Mouse (Mus musculus) lung, postnatal 0 days (tissue): ENCODE measurements at regions not wholly inside any gene's neighbourhood (a gene's known extent, or its start where the extent isn't known, plus 50 kb on each side); places are given as distances from the start of the nearest gene placed in this dataset.

Experiments used
- ATAC-seq: fragments of 200-750 bp; cut with Nextera tagmentation; 2 replicates; pipeline ENCODE4 v1.8.0; 2017; ENCODE audit warnings: moderate library complexity
- DNase-seq: peaks from one replicate; pipeline ENCODE4 v3.0.0-alpha.2; 2016; ENCODE audit warnings: low spot score
- H3K27ac ChIP-seq: fragments of 300-500 bp; sonication (generic); 2 replicates; pipeline ENCODE4 v1.5.1; 2014; ENCODE audit warnings: antibody characterized with exemption, mild to moderate bottlenecking, low read length, mixed read lengths
- H3K27me3 ChIP-seq: fragments of 300-500 bp; sonication (generic); replicated peaks from 2 replicates; pipeline ENCODE4 v1.6.1; 2014; ENCODE audit warnings: low read length, mixed read lengths; ENCODE audit not compliant: insufficient read depth
- H3K36me3 ChIP-seq: fragments of 300-500 bp; sonication (generic); 2 replicates; pipeline ENCODE4 v1.6.1; 2014; ENCODE audit warnings: low read length, mixed read lengths; ENCODE audit not compliant: insufficient read depth
- H3K4me1 ChIP-seq: fragments of 300-500 bp; sonication (generic); 2 replicates; pipeline ENCODE4 v1.6.1; 2014; ENCODE audit warnings: antibody characterized with exemption, low read depth, low read length, mixed read lengths; ENCODE audit not compliant: insufficient read depth
- H3K4me2 ChIP-seq: fragments of 300-500 bp; sonication (generic); replicated peaks from 2 replicates; pipeline ENCODE4 v1.6.1; 2014; ENCODE audit warnings: low read depth, mild to moderate bottlenecking, low read length, moderate library complexity, mixed read lengths
- H3K4me3 ChIP-seq: fragments of 300-500 bp; sonication (generic); 2 replicates; pipeline ENCODE4 v1.5.1; 2014; ENCODE audit warnings: low read depth, low read length
- H3K9ac ChIP-seq: fragments of 300-500 bp; sonication (generic); replicated peaks from 2 replicates; pipeline ENCODE4 v1.6.1; 2014; ENCODE audit warnings: low read depth, mild to moderate bottlenecking
- H3K9me3 ChIP-seq: fragments of 300-500 bp; sonication (generic); 2 replicates; pipeline ENCODE4 v1.6.1; 2016; ENCODE audit warnings: low read length, mixed read lengths
- CTCF ChIP-seq: IDR thresholded peaks from 2 replicates; pipeline ENCODE4 v1.5.1; 2016; ENCODE audit warnings: antibody characterized with exemption, mild to moderate bottlenecking
- EP300 ChIP-seq: IDR thresholded peaks from 2 replicates; pipeline ENCODE4 v1.6.1; 2016; ENCODE audit warnings: antibody characterized with exemption, mild to moderate bottlenecking, control low read depth
- WGBS: fragments of 180-500 bp; shearing (Covaris S2); extraction: QIAGEN DNeasy Blood & Tissue Kit; methylation state at CpG from one replicate; pipeline ENCODE4 v1.1.7; 2014; 5-methylcytosine and 5-hydroxymethylcytosine counted together

DNA sequence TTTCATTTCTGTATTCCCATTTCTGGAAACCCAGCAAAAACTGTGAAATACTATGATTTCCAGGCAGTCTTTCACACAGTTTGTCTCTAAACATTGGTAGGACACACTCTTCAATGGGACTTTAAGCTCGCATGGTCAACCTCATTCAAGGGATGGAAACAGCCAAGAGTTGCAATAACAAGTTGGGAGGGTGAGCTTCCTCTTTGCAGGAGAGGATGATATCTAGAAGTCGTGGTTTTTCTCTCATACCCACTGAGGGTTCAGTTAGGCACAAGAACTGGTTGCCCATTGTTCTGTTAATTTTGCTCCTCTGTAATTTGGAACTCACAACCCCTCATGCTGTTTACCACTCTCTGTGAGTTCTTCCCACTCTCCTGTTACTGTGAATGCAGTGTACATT lies 290.5 kb downstream of the Satb1 start:
- H3K27ac ChIP-seq: no peak overlapping the region
- no peak overlapping the region for H3K4me2 ChIP-seq
- H3K27me3 ChIP-seq: no peaks in the 10 kb centered on the region
- H3K36me3 ChIP-seq: no peaks in the 10 kb centered on the region
- H3K9ac ChIP-seq: no peak overlapping the region
- ATAC-seq (no peak), DNase-seq (no peak)
- H3K4me1 ChIP-seq: no peaks in the 10 kb centered on the region
- 69% methylated on average over 2 of the region's 2 CpGs for WGBS
- H3K4me3 ChIP-seq: no peak overlapping the region
- TF ChIP-seq CTCF: no peak
- TF ChIP-seq EP300: no peak
- H3K9me3 ChIP-seq: no peaks in the 10 kb centered on the region

DNA sequence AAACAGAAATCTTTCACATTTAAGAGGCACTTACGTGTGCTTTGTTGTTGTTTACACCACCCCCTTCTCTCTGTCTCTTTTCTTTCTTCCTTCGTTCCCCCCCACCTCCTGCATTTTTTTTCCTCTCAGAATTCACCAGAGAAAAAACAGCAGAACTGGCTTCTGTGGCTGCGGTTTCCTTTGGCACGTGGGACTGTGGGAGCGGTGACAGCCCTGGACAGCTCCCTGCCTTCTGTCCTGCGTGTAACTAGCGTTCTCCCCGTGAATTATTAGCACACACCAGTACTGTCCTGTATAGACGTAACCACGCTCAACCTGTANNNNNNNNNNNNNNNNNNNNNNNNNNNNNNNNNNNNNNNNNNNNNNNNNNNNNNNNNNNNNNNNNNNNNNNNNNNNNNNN lies 298.4 kb downstream of the Satb1 start:
- Histone ChIP-seq H3K4me1 (no peaks in the 10 kb centered on the region), H3K9me3 (no peaks in the 10 kb centered on the region), H3K4me2 (no peak overlapping the region; the same call in 1 of the 2 replicates), H3K9ac (no peak overlapping the region), H3K4me3 (no peak overlapping the region), H3K27me3 (no peaks in the 10 kb centered on the region), H3K27ac (no peak overlapping the region), H3K36me3 (no peaks in the 10 kb centered on the region)
- no peak for TF ChIP-seq EP300
- no peak for TF ChIP-seq CTCF
- ATAC-seq: no peak
- no peak for DNase-seq
- 33% methylated on average over 10 of the region's 10 CpGs for WGBS

GRCm38 (mm10) chr17:51534270-51534669 lies 298.8 kb downstream of the Satb1 start:
- ATAC-seq (no peak), DNase-seq (no peak)
- Histone ChIP-seq H3K9me3 (no peaks in the 10 kb centered on the region), H3K4me3 (no peak overlapping the region), H3K27ac (no peak overlapping the region), H3K4me1 (no peaks in the 10 kb centered on the region), H3K36me3 (no peaks in the 10 kb centered on the region), H3K27me3 (no peaks in the 10 kb centered on the region), H3K4me2 (no peak overlapping the region; the same call in 1 of the 2 replicates), H3K9ac (no peak overlapping the region)
- WGBS: 36% methylated on average over 14 of the region's 14 CpGs
- TF ChIP-seq EP300 (no peak), CTCF (no peak)

- Histone ChIP-seq H3K27ac (no peak overlapping the region), H3K27me3 (no peaks in the 10 kb centered on the region), H3K4me1 (no peaks in the 10 kb centered on the region), H3K4me3 (no peak overlapping the region), H3K9ac (no peak overlapping the region), H3K4me2 (no peak overlapping the region), H3K36me3 (no peaks in the 10 kb centered on the region), H3K9me3 (no peaks in the 10 kb centered on the region)
- WGBS: 63% methylated on average over 3 of the region's 3 CpGs
- DNase-seq (no peak), ATAC-seq (no peak)
- TF ChIP-seq CTCF (no peak), EP300 (no peak)
Observed at GRCm38 (mm10) chr17:51528161-51528560, 304.9 kb downstream of the Satb1 start.

GRCm38 (mm10) chr17:51526881-51527280 lies 306.2 kb downstream of the Satb1 start:
- ATAC-seq (no peak), DNase-seq (no peak)
- no peak overlapping the region for H3K4me3 ChIP-seq

GRCm38 (mm10) chr17:51526464-51526863 lies 306.6 kb downstream of the Satb1 start:
- H3K36me3 ChIP-seq: no peaks in the 10 kb centered on the region
- WGBS: 47% methylated on average over 5 of the region's 5 CpGs

More at GRCm38 (mm10) chr17:51526881-51527280, 306.2 kb downstream of the Satb1 start:
- H3K9ac ChIP-seq: no peak overlapping the region
- H3K36me3 ChIP-seq: no peaks in the 10 kb centered on the region
- no peak overlapping the region for H3K4me2 ChIP-seq
- H3K27me3 ChIP-seq: no peaks in the 10 kb centered on the region
- H3K4me1 ChIP-seq: no peaks in the 10 kb centered on the region
- H3K9me3 ChIP-seq: no peaks in the 10 kb centered on the region
- TF ChIP-seq CTCF (no peak), EP300 (no peak)
- 46% methylated on average over 7 of the region's 7 CpGs for WGBS
- H3K27ac ChIP-seq: no peak overlapping the region

DNA sequence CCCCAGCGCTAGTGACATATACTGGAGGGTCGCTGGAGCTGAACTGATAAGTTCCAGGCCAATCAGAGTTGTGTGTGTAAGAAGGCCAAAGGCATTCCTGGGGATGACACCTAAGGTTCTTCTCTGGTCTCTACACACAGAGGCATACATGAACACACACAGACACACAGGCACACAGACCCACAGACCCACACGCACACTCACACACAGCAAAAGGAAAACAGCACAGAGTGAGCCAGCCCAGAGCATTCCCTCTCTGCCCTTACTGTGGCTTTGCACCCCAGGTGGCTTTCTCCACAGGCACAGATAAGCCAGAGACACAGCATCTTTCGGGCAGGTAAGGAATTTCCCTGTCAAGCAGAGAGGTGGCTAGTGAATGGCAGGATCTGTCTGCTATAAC lies 307.1 kb downstream of the Satb1 start:
- no peak overlapping the region for H3K27ac ChIP-seq
- H3K4me3 ChIP-seq: no peak overlapping the region
- H3K4me1 ChIP-seq: no peaks in the 10 kb centered on the region
- H3K9me3 ChIP-seq: no peaks in the 10 kb centered on the region
- H3K36me3 ChIP-seq: no peaks in the 10 kb centered on the region
- ATAC-seq (no peak), DNase-seq (no peak)
- H3K4me2 ChIP-seq: no peak overlapping the region
- H3K9ac ChIP-seq: no peak overlapping the region
- 50% methylated on average over 4 of the region's 4 CpGs for WGBS
- TF ChIP-seq CTCF: no peak
- no peak for TF ChIP-seq EP300
- no peaks in the 10 kb centered on the region for H3K27me3 ChIP-seq

More at GRCm38 (mm10) chr17:51526464-51526863, 306.6 kb downstream of the Satb1 start:
- TF ChIP-seq CTCF: no peak
- no peak for TF ChIP-seq EP300
- DNase-seq: no peak
- Histone ChIP-seq H3K4me2 (no peak overlapping the region), H3K9ac (no peak overlapping the region), H3K4me3 (no peak overlapping the region), H3K27ac (no peak overlapping the region), H3K27me3 (no peaks in the 10 kb centered on the region), H3K9me3 (no peaks in the 10 kb centered on the region), H3K4me1 (no peaks in the 10 kb centered on the region)
- no peak for ATAC-seq
